Mouse (Mus musculus) megakaryocyte, adult 5-6 weeks (primary cell): ENCODE measurements around the gene Mettl16. TPM values are rescaled to one million over a fixed set of nuclear protein-coding genes. Genes with fewer than 3 reads are reported as not detected.
A peak's percentile ranks its signal among the peaks of the same experiment; 100 is the strongest.

Experiments
- ATAC-seq: 2 replicates; pipeline ENCODE4 v1.8.0; 2016; ENCODE audit warnings: mild to moderate bottlenecking, inconsistent platforms; ENCODE audit not compliant: poor library complexity, severe bottlenecking
- total RNA-seq, 2 experiments: library from RNA; stranded (forward) in 1 of 2; stranded (reverse) in 1 of 2; fragments of 153-499, 151-499 nt in 1 of 2; fragments of 221-1000, 200-1000 nt in 1 of 2; gene quantifications; 2 replicates each; pipeline versions ENCODE4 v1.2.3 to v1.2.4; 2015 to 2017

The Mettl16 gene
- total RNA-seq, 2 experiments from 2014 or later: 3.5 to 12.5 TPM

DNA sequence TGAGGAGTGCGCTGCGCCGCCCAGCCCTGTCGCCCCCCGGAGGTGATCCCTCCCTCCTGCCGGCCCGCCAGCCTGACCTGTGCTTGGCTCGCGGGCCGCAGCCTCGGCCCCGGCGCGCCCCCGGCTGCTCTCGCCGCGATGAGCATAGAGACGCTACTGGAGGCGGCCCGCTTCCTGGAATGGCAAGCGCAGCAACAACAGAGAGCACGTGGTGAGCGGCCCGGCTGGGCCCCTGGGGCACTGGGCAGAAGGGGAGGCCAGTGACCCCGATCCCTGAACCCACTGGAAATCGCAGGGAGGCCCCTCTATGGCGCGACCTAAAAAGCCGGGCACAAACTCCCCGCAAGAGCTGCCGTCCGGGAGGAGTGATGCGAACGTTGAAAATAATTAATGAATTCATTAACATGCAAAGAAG, 60.6 kb downstream of the Mettl16 start:
- no peak for ATAC-seq

DNA sequence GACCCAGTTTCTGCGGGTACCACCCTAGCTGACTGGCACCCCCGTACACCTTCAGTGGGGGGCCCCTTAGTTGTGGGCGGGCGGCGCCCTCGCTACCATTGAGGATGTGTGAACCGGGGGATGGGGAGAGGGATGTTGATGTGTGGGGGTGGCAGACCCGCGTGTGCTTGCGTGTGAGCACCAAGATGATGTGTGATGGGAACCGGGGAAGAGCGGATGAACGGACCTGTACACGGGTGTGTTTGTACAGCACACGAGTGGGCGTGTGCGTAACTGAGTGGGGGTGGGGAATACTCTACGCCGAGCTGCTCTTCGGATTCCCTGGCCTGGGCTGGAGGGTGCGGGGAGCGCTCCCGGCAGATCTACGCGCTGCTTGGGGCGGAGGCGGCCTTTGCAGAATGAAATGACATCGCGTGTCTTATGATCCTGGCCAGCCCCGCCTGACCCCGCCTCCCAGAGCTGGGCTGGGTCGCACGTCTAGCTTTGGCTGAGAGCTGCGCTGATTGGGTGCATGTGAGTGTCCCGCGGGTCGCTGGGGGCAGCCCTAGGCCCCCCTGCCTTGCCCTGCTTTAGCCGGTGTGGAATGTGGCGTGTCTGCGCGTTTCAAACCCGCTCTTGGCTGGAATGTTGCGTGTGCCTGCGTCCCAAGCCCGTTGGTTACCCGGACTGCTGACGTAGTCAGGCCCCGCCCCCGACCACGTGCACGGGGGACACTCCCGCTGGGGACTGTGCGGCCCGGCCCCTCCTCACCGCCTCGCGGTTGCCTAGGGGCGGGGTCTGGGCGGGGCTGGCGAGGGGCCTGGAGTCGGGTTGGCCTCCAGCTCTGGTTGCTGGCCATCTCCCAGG, 61.2 kb downstream of the Mettl16 start:
- ATAC-seq: peak; percentile 47

DNA sequence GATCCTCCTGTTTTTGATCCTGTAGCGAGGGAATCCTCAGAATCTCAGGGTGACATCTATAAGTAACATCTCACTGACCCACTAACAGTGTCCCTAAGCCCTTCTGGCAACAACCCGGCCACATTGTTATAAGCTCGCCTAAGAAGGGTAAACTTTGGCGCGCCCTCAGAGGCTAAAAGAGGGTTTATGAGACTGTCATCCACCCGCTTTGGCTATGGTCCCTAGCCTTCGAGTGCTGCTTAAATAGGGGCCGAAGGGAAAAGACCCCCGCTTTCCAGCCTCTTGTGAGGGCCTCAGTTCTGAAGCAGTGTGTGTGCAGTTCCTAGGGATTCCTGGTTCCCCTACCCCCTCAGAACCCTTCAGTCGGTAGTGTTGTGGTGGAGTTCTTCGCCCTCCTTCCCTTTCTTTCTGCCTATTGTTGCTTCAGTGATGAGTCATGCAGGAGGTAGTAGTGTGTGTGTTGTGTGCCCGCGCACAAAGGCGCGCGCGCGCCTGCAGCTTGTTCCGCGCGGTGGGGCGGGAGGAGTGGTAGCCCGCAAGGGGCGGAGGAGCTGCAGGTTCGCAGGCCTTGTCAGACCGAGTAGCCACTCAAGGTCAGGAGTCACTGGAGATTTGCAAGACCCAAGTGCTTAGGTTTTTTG, 62.0 kb downstream of the Mettl16 start:
- peak; percentile 15 for ATAC-seq

DNA sequence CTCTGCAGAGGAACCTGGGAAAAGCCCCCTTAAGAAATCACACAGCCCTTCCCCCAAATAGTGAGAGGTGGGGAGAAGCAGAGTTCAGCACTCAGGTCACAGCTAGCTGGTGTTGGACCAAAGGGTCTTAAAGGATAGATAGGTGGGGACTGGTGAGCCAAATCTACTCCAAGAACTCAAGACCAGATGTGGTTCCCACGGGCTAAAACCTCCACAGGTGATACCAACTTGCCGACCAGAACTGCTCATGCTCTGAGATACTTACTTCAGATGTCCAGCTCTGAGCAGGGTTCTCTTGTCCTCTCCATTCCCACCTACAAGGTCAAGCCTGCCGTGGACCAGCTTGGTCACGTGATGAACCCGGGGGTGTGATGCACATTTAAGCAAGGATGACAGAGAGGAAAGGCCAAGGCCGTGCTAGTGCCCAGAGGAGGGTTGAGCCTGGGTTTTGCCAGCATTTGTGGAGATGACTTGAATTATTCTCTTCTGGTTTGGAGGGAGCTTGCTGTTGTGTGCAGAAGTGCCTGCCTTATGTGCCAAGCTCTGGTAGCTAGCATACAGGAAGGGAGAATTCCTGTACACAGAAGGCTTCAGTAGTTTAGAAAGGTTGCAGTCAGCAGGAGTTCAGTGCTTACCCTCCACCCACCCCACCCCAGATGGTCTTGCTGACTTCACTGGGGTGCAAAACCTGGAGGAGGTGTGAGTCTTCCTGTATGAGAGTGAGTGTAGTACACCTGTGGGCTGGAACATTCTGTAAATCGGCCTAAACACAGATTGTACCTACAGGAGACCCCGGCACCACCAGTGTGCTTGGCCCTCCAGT, 63.1 kb downstream of the Mettl16 start:
- ATAC-seq: no peak

DNA sequence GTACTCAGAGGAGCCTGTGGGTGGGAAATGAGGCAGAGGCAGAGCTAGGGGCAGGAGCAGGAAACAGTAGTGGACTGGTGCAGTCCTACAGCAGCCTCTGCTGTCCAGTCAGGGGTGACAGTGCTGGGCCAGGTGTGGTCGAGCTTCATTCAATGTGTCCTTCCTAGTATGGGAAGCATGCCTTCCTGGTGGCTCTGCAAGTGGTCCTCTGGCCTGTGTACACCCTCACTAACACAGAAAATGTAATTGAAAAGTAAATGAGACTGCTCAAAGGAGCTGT, 63.7 kb downstream of the Mettl16 start:
- ATAC-seq: no peak

DNA sequence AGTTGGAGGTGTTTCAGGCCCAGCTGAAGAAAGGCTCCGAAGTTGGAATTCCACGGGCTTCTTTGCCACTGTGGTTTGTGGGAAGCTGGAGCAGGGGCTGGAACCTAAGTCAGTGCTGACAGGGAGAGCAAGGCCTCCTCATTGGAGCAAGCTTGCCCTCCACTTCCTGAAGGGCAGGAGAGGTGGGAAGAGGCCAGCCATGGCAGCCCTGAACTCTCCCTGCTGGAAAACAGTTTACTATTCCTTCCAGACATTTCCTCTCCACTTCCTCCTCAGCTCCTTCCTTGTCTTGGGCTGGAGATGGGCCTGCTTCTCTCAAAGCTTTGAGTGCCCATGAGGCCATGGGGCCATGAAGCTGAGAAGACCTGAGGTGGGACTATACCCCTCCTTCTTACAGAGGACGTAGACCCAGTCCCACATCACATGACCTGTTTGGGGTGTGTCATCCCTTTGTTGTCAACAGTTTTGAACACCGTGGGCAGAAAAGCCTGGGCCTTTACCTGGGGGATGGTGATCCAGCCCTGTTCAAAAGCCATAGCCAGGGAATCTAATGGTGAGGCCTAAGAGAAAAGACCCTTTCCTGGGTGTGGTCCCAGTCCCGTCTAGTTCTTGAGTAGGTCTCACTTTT, 64.1 kb downstream of the Mettl16 start:
- ATAC-seq: no peak

DNA sequence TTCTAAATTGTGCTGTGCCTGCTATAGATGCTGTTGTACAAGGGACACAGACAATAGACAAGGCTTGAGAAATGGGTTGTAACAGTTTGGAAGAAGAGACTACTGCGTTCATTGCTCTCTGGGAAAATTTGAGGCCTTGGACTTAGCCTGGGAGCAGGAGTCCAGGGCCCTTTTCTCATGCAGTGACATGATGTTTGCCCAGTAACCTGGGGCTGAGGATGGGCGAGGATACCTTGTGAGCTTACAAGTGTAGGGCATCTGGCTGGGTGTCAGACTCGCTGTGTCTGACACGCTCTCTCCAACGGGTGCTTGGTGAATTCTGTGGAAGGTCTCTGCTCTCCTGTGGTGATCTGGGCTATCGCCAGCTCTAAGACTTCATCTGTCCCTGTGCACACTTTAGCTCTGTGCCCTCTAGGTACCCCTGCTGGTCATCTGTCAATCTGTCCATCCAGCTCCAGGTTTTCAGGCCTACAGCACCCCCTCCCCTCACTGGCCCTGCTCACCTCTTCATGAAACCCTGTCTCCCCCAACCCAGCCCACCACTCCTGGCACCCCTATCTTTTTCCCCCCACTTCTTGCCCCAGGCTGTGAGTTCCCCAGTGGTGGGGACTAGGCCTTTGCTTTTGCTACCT, 65.1 kb downstream of the Mettl16 start:
- ATAC-seq: no peak

DNA sequence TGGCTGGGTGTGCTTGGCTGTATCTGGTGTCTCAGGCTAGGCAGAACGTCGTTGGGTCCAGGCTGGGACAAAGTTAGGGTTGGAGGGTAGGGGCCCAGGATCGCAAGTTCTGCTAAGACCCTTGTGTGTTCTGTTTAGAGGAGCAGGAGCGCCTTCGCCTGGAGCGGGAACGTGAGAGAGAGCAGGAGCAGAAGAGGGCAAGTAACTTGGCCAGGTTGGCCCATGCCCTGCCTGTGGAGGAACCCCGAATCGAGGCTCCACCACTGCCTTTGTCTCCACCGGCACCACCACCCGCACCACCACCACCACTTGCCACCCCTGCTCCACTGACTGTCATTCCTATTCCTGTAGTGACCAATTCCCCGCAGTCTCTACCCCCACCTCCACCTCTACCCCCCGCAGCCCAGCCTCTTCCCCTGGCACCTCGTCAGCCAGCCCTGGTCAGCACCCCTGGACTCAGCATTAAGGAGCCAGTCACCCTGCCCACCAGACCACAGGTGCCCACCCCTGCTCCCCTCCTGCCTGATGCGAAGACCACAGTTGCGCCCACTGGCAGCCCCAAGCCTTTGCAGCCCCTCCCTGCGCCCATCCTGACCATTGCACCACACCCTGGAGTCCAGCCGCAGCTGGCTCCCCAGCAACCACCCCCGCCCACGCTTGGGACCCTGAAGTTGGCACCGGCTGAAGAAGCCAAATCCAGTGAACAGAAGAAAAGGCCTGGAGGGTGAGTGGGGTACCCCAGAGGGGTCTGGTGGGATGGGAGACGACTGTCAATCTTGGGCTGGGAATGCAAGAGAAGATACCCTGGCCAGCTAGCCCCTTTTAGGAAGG, 65.8 kb downstream of the Mettl16 start:
- no peak for ATAC-seq

DNA sequence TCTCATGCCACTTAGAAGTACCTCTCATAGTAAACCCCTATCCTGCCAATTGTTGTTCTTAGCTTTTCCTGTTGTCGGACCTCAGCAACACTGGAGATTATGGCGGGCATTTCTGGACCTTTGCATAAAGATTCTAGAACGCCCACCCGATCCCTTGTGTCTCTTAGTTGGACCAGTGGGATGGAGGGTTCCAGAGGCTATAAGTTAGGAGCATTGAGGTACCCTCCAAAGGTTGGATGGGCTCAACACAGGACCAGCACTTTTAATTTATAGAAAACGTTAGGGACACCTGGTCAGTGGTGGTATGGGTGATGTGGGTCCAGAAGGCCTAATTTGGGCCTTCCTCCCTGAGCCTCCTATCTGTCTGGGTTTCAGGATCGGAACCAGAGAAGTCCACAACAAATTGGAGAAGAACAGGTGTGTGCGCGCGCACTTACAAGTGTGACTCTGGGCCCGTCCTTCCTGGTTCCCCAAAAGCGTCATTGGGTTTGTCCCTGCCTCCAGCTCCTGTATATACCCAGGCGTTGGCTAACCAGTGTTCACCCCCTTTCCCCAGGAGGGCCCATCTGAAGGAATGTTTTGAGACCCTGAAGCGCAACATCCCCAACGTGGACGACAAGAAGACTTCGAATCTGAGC, 66.5 kb downstream of the Mettl16 start:
- ATAC-seq: peak; percentile 25

DNA sequence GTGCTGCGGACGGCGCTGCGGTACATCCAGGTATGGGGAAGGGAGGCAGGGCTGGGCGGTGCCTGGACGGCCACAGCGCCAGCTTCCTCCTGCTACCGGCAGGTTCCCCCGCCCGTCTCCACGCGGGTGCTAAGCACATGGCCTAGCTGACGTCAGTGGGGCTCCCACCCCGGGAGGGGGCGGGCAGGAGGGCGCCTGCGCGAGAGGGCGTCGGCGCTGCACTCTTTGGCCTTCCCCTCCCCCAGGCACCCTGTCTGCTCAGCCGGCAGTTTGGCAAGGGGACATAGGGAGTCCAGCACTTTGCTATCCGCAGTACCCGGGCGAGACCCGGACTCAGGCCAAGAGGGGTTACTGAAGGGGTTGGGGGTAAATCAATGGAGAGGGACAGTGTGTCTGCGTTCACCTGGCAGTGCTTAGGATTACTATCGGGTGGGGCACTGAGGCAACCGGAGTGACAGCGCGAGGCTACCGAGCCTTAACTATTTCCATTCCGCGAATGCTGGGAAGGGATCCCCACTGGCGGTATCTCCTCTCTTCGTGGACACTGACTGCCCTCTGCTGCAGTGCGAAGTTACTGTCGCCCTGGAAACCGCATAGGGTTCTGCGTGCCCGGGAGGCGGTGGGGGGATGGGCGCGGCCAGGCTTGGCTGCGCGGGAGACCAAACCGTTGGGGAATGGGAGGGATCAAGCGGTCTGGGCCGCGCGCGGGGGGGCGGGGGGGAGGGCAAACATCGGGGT, 67.2 kb downstream of the Mettl16 start:
- peak; percentile 75 for ATAC-seq

DNA sequence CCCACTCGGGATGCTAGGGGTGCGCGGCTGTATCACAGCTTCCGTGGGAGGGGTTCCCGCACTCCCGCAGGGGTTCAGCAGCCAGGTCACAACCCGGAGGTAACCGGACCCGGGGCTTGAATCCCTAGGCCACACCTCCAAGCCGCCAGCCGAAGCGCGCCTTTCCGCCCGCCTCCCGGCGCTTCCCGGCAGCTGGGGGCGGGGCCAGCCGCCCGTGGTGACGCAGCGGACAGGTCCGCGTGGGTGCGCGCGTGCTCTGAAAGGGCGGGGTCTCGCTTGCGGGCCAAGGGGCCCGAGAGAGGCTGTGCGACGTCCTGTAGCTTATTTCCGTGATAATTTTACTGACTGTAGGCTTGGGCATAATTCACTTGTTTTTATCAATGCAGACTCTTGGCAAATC, 67.8 kb downstream of the Mettl16 start:
- ATAC-seq: peak; percentile 62

DNA sequence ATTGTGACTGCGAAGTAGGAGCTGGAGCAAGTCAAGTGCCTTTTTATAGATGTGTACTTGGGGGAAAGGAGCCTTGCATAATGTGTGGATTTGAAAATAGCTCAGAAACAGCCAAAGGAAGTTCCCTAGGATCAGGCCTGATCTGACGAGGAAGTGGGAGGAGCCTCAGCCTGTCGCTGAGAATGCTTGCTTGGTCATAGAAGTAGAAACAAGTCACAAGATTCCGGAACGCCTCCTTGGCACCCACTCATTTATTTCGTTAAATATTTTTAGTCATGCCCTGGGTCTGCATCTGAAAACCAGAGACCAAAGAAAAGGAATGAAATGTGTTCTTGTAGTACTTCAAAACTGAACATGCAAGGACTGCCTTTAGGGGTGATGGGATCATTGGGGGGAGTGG, 68.3 kb downstream of the Mettl16 start:
- ATAC-seq: peak; percentile 20

DNA sequence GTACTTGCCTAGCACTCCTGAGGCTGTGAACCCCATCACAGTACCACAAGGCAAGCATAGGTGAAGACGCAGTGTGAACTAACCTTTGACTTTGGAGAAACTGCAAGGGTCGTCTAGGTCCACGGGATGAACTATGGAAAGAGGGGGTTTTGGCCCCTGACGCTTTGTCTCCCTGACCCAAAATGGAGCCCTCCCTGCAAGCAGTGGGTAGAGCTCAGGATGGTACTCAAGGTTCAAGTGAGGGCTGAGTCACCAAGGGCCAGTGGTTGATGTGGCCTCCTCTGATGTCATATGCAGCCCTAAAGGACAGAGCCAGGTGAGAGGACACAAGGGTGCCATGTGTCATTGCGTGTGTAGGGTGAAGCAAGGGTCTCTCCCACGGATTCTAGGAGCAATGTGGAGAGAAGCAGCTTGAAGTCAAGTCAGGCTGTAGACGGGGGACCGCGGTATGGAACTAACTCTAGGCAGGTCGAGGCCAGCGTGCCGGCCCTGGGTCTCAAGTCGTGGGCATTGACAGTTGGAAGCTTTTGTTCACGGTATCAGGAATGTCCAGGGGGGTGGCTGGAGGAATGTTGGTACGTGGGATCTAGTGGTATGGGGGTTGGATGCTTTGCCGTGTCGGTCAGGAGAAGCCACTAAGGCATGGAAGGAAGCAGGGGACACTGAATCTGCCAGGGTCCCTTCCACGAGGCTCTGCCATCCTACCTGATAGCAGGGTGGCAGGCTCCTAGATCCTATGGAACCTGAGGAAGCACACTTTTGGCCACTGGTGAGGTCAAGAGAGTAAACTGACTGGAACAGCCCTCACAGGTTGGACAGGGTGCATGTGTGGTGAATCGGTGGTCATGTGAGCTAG, 69.5 kb downstream of the Mettl16 start:
- ATAC-seq: no peak

DNA sequence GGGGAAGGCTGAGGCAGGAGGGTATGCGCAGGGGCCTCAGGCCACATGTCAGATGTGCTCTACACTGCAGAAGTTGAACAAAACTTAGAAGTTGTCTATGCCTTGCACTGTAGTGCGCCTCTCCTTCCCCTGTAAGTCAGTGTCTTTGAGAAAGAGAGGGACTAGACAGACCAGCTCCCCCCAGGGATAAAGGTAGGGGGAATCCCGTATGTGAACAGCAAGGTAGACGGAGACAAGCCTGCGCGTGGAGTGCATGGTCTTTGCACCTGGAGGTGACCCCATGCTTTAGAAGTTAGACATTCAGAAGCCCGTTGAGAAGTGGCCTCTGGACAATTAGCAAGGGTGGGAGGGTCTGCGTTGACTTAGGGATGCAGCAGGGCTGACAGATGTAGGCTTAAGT, 70.1 kb downstream of the Mettl16 start:
- no peak for ATAC-seq

DNA sequence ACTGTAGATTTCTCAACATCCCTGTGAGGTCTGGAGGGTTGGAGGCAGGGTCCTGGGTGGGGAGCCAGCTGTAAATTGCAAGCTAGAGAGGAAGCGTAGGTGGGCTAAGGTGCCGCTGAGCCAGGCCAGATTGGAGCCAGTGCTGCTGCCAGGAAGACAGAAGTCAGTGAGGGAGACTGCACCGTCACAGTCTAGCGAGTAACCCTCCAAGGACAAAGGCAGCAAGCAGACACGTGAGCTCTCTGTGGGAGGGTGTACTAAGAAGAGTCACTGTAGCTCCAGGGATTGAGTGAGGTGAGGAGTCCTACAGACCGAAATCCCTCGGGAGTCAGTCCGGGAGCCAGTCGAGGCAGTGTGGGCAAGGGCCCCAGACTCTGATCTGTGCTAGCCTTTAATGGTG, 70.7 kb downstream of the Mettl16 start:
- ATAC-seq: no peak

DNA sequence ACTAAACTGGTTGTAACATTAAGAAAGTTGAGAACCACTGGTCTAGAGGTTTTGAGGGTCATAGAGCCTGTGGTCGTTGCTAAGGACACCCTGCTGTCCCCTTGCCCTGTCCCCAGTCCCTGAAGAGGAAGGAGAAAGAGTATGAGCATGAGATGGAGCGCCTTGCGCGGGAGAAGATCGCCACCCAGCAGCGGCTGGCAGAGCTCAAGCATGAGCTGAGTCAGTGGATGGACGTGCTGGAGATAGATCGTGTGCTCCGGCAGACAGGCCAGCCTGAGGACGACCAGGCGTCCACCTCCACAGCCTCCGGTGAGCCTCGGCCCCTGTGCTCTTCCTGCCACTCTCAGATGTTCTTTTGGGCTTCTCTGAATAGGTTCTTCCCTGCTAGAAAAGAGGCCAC, 71.4 kb downstream of the Mettl16 start:
- no peak for ATAC-seq

DNA sequence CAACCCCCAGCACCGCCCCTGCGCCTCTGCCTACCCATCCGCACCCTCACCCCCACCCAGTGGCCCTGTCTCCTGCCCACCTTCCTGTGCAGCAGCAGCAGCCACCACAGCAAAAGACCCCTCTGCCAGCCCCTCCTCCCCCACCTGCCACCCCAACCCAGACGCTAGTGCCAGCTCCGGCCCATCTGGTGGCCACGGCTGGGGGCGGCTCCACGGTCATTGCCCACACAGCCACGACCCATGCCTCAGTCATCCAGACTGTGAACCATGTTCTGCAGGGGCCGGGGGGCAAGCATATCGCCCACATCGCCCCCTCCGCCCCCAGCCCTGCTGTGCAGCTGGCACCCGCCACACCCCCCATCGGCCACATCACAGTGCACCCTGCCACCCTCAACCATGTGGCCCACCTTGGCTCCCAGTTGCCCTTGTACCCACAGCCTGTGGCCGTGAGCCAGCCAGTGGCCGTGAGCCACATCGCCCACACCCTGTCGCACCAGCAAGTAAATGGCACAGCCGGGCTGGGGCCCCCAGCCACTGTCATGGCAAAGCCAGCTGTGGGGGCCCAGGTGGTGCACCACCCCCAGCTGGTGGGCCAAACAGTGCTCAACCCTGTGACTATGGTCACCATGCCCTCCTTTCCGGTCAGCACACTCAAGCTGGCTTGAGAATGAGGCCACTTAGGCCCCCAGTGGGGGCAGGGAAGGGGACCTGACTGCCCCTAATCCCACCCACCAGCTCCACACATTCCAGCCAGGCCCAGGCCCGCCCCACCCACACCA, 72.2 kb downstream of the Mettl16 start:
- no peak for ATAC-seq
